Mouse (Mus musculus) CH12.LX (cell line): ENCODE results near the gene Bbs12. TPM values are rescaled to one million over a fixed set of nuclear protein-coding genes. Genes with fewer than 3 reads are reported as not detected.

Source experiments
- DNase-seq: peaks from one replicate; pipeline ENCODE4 v3.0.0-alpha.2; 2013; ENCODE audit errors: extremely low read depth
- H3K27ac ChIP-seq: 2 replicates; pipeline ENCODE4 v1.5.1; 2012; ENCODE audit warnings: low read depth, mild to moderate bottlenecking, control low read depth, moderate library complexity; ENCODE audit not compliant: insufficient read depth
- H3K27me3 ChIP-seq: replicated peaks from 2 replicates; pipeline ENCODE3; 2012; ENCODE audit warnings: inconsistent platforms
- H3K36me3 ChIP-seq, 2 experiments: replicated peaks in 1 of 2; 2 replicates each; pipeline versions ENCODE3 to v1.6.1; 2012; ENCODE audit warnings: inconsistent platforms in 1 of 2, low read length in 1 of 2, mild to moderate bottlenecking in 1 of 2, mixed read lengths in 1 of 2, moderate library complexity in 1 of 2; ENCODE audit not compliant: control insufficient read depth in 1 of 2, insufficient read depth in 1 of 2
- H3K4me1 ChIP-seq, 2 experiments: 2 replicates each; pipeline ENCODE4 v1.6.1; 2012; ENCODE audit warnings: inconsistent platforms in 1 of 2, moderate library complexity in 1 of 2; ENCODE audit not compliant: insufficient read depth in 2 of 2, control insufficient read depth in 1 of 2
- H3K4me2 ChIP-seq: 2 replicates; pipeline ENCODE4 v1.6.1; 2012; ENCODE audit warnings: low read depth, mild to moderate bottlenecking, control low read depth; ENCODE audit not compliant: poor library complexity, insufficient read depth, severe bottlenecking
- H3K4me3 ChIP-seq, 3 experiments: fragments of 150-350 bp in 1 of 3; sonication (generic) in 1 of 3; replicated peaks in 1 of 3; 2 replicates each; pipeline versions ENCODE3 to v1.5.1; 2011 to 2012; ENCODE audit warnings: low read depth in 2 of 3, low read length in 2 of 3, mild to moderate bottlenecking in 2 of 3, moderate library complexity in 2 of 3, control low read depth in 1 of 3, improper control_type of control experiment in 1 of 3, inconsistent platforms in 1 of 3, mixed read lengths in 1 of 3; ENCODE audit not compliant: poor library complexity in 1 of 3
- H3K79me2 ChIP-seq: replicated peaks from 2 replicates; pipeline ENCODE4 v1.6.1; 2012; ENCODE audit warnings: mild to moderate bottlenecking, moderate library complexity; ENCODE audit not compliant: control insufficient read depth, poor library complexity, insufficient read depth, severe bottlenecking; ENCODE audit errors: extremely low read depth
- H3K9ac ChIP-seq: 2 replicates; pipeline ENCODE4 v1.6.1; 2012; ENCODE audit warnings: low read depth, mild to moderate bottlenecking, control low read depth, moderate library complexity; ENCODE audit not compliant: insufficient read depth
- H3K9me3 ChIP-seq: replicated peaks from 2 replicates; pipeline ENCODE3; 2012; ENCODE audit warnings: low read length, inconsistent platforms, mixed read lengths
- CHD2 ChIP-seq: IDR thresholded peaks from 2 replicates; pipeline ENCODE4 v1.6.1; 2011; ENCODE audit warnings: low read length, improper control_type of control experiment
- ELF1 ChIP-seq: IDR thresholded peaks from 2 replicates; pipeline ENCODE4 v1.6.1; 2014; ENCODE audit warnings: low read depth, mild to moderate bottlenecking, inconsistent platforms, low read length, improper control_type of control experiment
- IRF4 ChIP-seq: IDR thresholded peaks from 2 replicates; pipeline ENCODE4 v1.6.1; 2014; ENCODE audit warnings: low read depth, mild to moderate bottlenecking, inconsistent platforms, low read length, improper control_type of control experiment
- JUND ChIP-seq: conservative IDR thresholded peaks from 2 replicates; pipeline ENCODE4 v1.6.1; 2011; ENCODE audit warnings: low read depth, low read length, improper control_type of control experiment
- MAZ ChIP-seq: IDR thresholded peaks from 2 replicates; pipeline ENCODE4 v1.6.1; 2012; ENCODE audit warnings: low read depth, mild to moderate bottlenecking, inconsistent platforms, low read length, improper control_type of control experiment, moderate library complexity
- NELFE ChIP-seq: IDR thresholded peaks from 2 replicates; pipeline ENCODE4 v1.6.1; 2011; ENCODE audit warnings: low read depth, low read length, improper control_type of control experiment
- NRF1 ChIP-seq: IDR thresholded peaks from 2 replicates; pipeline ENCODE4 v1.6.1; 2014; ENCODE audit warnings: low read depth, mild to moderate bottlenecking, inconsistent platforms, low read length, improper control_type of control experiment, moderate library complexity
- PAX5 ChIP-seq: IDR thresholded peaks from 2 replicates; pipeline ENCODE4 v1.6.1; 2012; ENCODE audit warnings: low read length, inconsistent platforms, mixed read lengths
- SIN3A ChIP-seq: IDR thresholded peaks from 2 replicates; pipeline ENCODE4 v1.6.1; 2012; ENCODE audit warnings: low read length, improper control_type of control experiment, inconsistent platforms
- ZC3H11A ChIP-seq: IDR thresholded peaks from 2 replicates; pipeline ENCODE4 v1.6.1; 2012; ENCODE audit warnings: low read depth, mild to moderate bottlenecking, inconsistent platforms, low read length, improper control_type of control experiment
- dilution Hi-C: fragments of 300-500 bp; cut with MboI; formaldehyde crosslinking; loops from 2 replicates; pipeline ENCODE4 v1.14.3; 2020; ENCODE audit warnings: low sequenced_read_pairs; ENCODE audit not compliant: extremely low pct_unique_long_range_greater_than_20kb, extremely low pct_ligation_motif_present
- in situ Hi-C: fragments of 300-500 bp; cut with MboI; formaldehyde crosslinking; loops from 3 replicates; pipeline ENCODE4 v1.14.3; 2019; ENCODE audit warnings: low sequenced_read_pairs, low pct_ligation_motif_present, low pct_unique_long_range_greater_than_20kb, mixed read lengths
- polyA plus RNA-seq: library from polyadenylated mRNA; unstranded; fragments of >175 nt; gene quantifications from 2 replicates; pipeline ENCODE4 v1.2.1, GENCODE M21; 2012; ENCODE audit warnings: low read depth; ENCODE audit not compliant: insufficient read length
- total RNA-seq, 2 experiments: library from RNA; depleted of rRNA; stranded (reverse); fragments of 300-350 nt in 1 of 2; fragments of >200 nt in 1 of 2; gene quantifications; 2 replicates each; pipeline ENCODE4 v1.2.3; 2012 to 2014

Bbs12 gene
- total and polyA plus RNA-seq, 3 experiments = 3.2 to 8.3 (median 4.0) TPM

- dilution Hi-C loops = no loop called here
- TF ChIP-seq MAZ (no peak), NELFE (no peak), ELF1 (no peak), CHD2 (no peak), ZC3H11A (no peak), JUND (no peak)
- TF ChIP-seq, all 38 proteins: peak for 0
- no peak overlapping the region for H3K4me3 ChIP-seq
- no peak for DNase-seq
- no peaks in the 10 kb centered on the region for H3K36me3 ChIP-seq
- H3K27ac ChIP-seq = no peak overlapping the region
- in situ Hi-C loops = no loop called here
- no peak overlapping the region for H3K9ac ChIP-seq
- no peaks in the 10 kb centered on the region for H3K9me3 ChIP-seq
- no peaks in the 10 kb centered on the region for H3K27me3 ChIP-seq
- no peak overlapping the region; the same call in 1 of the 2 replicates for H3K4me2 ChIP-seq
- no peaks in the 10 kb centered on the region for H3K79me2 ChIP-seq
- peaks cover 5 to 16% of the 10 kb centered on the region in 2 experiments; a peak in 2 of 4 replicates for H3K4me1 ChIP-seq
Measured at GRCm38 (mm10) chr3:37365144-37365543, 52.8 kb downstream of the Bbs12 start.

- H3K9me3 ChIP-seq = no peaks in the 10 kb centered on the region
- DNase-seq = no peak
- H3K27me3 ChIP-seq = no peaks in the 10 kb centered on the region
- no peaks in the 10 kb centered on the region for H3K79me2 ChIP-seq
- no peak overlapping the region for H3K9ac ChIP-seq
- dilution Hi-C loops = no loop called here
- no peak overlapping the region for H3K27ac ChIP-seq
- H3K4me2 ChIP-seq = no peak overlapping the region
- no peaks in the 10 kb centered on the region for H3K36me3 ChIP-seq
- peaks cover 9 to 24% of the 10 kb centered on the region in 2 experiments for H3K4me1 ChIP-seq
- TF ChIP-seq PAX5 = no peak
- TF ChIP-seq NRF1 = no peak
- no peak for TF ChIP-seq SIN3A
- no peak for TF ChIP-seq CHD2
- TF ChIP-seq, all 38 proteins: peak for 0
- H3K4me3 ChIP-seq = no peak overlapping the region
- in situ Hi-C loops = no loop called here
Measured at GRCm38 (mm10) chr3:37365976-37366375, 53.6 kb downstream of the Bbs12 start.

GRCm38 (mm10) chr3:37366381-37367053 lies 54.2 kb downstream of the Bbs12 start:
- Histone ChIP-seq H3K4me2 (no peak overlapping the region), H3K9ac (no peak overlapping the region), H3K4me3 (no peak overlapping the region), H3K9me3 (no peaks in the 10 kb centered on the region), H3K79me2 (no peaks in the 10 kb centered on the region), H3K27me3 (no peaks in the 10 kb centered on the region), H3K4me1 (peaks cover 9 to 26% of the 10 kb centered on the region in 2 experiments), H3K27ac (no peak overlapping the region), H3K36me3 (no peaks in the 10 kb centered on the region)
- dilution Hi-C loops = no loop called here
- in situ Hi-C loops = no loop called here
- TF ChIP-seq IRF4 = no peak
- DNase-seq = no peak
